Mouse (Mus musculus) heart, embryonic 16.5 days (tissue): ENCODE measurements at regions not wholly inside any gene's neighbourhood (a gene's known extent, or its start where the extent isn't known, plus 50 kb on each side); places are given as distances from the start of the nearest gene placed in this dataset.

Experiments used
- ATAC-seq: fragments of 200-750 bp; cut with Nextera tagmentation; replicated peaks from 2 replicates; pipeline ENCODE4 v1.8.0; 2017; ENCODE audit warnings: moderate number of reproducible peaks; ENCODE audit not compliant: insufficient read depth, low FRiP score; ENCODE audit errors: extremely low read depth
- H3K27ac ChIP-seq: fragments of 300-500 bp; sonication (generic); 2 replicates; pipeline ENCODE4 v1.5.1; 2014; ENCODE audit warnings: mild to moderate bottlenecking, low read length, control low read depth, moderate library complexity
- H3K27me3 ChIP-seq: fragments of 300-500 bp; sonication (generic); 2 replicates; pipeline ENCODE4 v1.6.1; 2014; ENCODE audit warnings: low read length, mixed read lengths; ENCODE audit not compliant: control insufficient read depth, insufficient read depth
- H3K36me3 ChIP-seq: fragments of 300-500 bp; sonication (generic); 2 replicates; pipeline ENCODE4 v1.6.1; 2014; ENCODE audit not compliant: control insufficient read depth, insufficient read depth
- H3K4me1 ChIP-seq: fragments of 300-500 bp; sonication (generic); 2 replicates; pipeline ENCODE4 v1.6.1; 2014; ENCODE audit warnings: low read length, mixed read lengths; ENCODE audit not compliant: control insufficient read depth, insufficient read depth
- H3K4me2 ChIP-seq: fragments of 300-500 bp; sonication (generic); 2 replicates; pipeline ENCODE4 v1.6.1; 2014; ENCODE audit warnings: low read depth, mild to moderate bottlenecking, control low read depth, low read length
- H3K4me3 ChIP-seq: fragments of 300-500 bp; sonication (generic); 2 replicates; pipeline ENCODE4 v1.5.1; 2014; ENCODE audit warnings: mild to moderate bottlenecking, control low read depth, low read length
- H3K9ac ChIP-seq: fragments of 300-500 bp; sonication (generic); 2 replicates; pipeline ENCODE4 v1.6.1; 2014; ENCODE audit warnings: low read length, control low read depth
- H3K9me3 ChIP-seq: fragments of 300-500 bp; sonication (generic); replicated peaks from 2 replicates; pipeline ENCODE4 v1.6.1; 2016; ENCODE audit warnings: low read length; ENCODE audit not compliant: control insufficient read depth
- WGBS: fragments of 180-500 bp; shearing (Covaris S2); extraction: QIAGEN DNeasy Blood & Tissue Kit; methylation state at CpG from one replicate; pipeline ENCODE4 v1.1.7; 2014; 5-methylcytosine and 5-hydroxymethylcytosine counted together

- no peak overlapping the region for H3K4me3 ChIP-seq
- H3K27ac ChIP-seq = no peak overlapping the region
- no peaks in the 10 kb centered on the region for H3K36me3 ChIP-seq
- H3K9ac ChIP-seq = no peak overlapping the region
- H3K4me2 ChIP-seq = no peak overlapping the region
- H3K4me1 ChIP-seq = peaks cover 5% of the 10 kb centered on the region
- no peaks in the 10 kb centered on the region for H3K9me3 ChIP-seq
- 0 out of 2 replicates have a peak, but pooled peaks have one; percentile 21 for ATAC-seq
- no peaks in the 10 kb centered on the region for H3K27me3 ChIP-seq
- WGBS = 60% methylated on average over 3 of the region's 3 CpGs
Measured at GRCm38 (mm10) chr10:99458047-99458446, 195.0 kb downstream of the Dusp6 start.

GRCm38 (mm10) chr10:99459171-99459660, 196.2 kb downstream of the Dusp6 start:
- no peak for ATAC-seq
- Histone ChIP-seq H3K4me2 (0 out of 2 replicates have a peak overlapping the region, but pooled peaks have one; percentile 17), H3K27me3 (no peaks in the 10 kb centered on the region), H3K9ac (no peak overlapping the region), H3K27ac (peak overlapping the region; percentile 34; the same call in 1 of the 2 replicates), H3K36me3 (no peaks in the 10 kb centered on the region), H3K4me1 (peaks cover 4% of the 10 kb centered on the region), H3K4me3 (no peak overlapping the region; the same call in 1 of the 2 replicates), H3K9me3 (no peaks in the 10 kb centered on the region)
- WGBS = 82% methylated on average over 9 of the region's 9 CpGs

- no peak for ATAC-seq
- Histone ChIP-seq H3K4me2 (0 out of 2 replicates have a peak overlapping the region, but pooled peaks have one; percentile 17), H3K27ac (peak overlapping the region; percentile 34; the same call in 1 of the 2 replicates)
Measured at GRCm38 (mm10) chr10:99459823-99460361, 196.9 kb downstream of the Dusp6 start.

DNA sequence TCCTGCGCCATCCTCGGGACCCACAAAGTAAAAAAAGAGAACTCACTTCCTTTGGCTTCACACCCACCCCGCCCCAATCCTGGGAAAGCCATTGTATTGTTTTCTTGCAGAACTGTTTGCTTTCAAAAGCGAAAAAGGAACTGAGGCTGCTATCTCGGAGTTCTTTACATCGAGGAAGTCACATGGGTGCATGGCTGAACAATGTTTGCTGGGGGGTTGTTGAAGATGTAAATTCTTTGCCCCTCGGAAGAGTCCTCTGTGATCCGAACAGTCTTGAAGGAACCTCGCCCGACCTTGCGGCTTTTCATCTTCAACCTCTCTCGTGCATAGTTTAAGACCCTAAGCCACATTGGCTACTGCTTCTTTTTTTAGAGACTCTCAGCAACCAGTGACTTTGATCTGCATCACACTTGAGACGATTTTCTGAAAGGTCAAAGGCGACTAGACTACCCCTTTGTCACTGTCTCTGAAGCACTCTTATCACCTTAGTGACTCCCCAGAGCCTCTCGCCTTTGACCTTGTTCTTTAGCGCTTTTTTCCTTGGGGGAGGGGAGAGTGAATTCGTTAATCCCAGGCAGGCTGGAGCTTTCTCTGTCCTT, 197.9 kb downstream of the Dusp6 start:
- ATAC-seq = peak; percentile 57
- 4% methylated on average over 17 of the region's 17 CpGs for WGBS

More at GRCm38 (mm10) chr10:99459823-99460361, 196.9 kb downstream of the Dusp6 start:
- peaks cover 4% of the 10 kb centered on the region for H3K4me1 ChIP-seq
- no peaks in the 10 kb centered on the region for H3K9me3 ChIP-seq
- WGBS = 46% methylated on average over 10 of the region's 10 CpGs
- no peaks in the 10 kb centered on the region for H3K36me3 ChIP-seq
- H3K27me3 ChIP-seq = no peaks in the 10 kb centered on the region
- H3K4me3 ChIP-seq = peak overlapping the region; percentile 1; the same call in 1 of the 2 replicates
- no peak overlapping the region for H3K9ac ChIP-seq

DNA sequence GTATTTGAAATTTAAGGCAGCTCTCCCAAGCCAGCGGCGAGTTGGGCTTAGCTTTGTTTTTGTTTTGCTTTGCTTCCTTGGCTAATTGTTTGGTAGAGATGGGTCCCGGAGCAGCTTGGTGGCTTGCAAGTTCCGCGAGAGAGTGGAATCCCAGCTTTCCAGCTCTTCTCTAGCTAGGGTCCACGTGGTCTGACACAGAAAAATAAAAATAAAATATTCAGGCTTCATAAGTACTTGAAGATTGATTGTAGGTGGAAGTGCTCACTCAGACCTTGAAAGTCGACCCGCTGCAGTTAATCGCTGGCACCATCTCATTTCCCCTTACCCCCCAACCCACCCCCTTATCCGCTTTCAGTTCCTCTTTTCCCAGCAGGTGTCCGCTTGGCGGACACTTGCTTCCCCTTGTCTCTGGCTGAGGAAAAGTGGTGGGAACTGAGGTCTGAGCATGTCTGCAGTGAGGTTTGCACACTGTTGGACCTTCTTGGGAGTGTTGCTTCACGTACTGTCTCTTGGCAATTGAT, 198.5 kb downstream of the Dusp6 start:
- Histone ChIP-seq H3K27ac (peak overlapping the region; percentile 80), H3K9me3 (no peaks in the 10 kb centered on the region), H3K9ac (peak overlapping the region; percentile 71), H3K27me3 (no peaks in the 10 kb centered on the region), H3K4me3 (peak overlapping the region; percentile 59), H3K4me1 (peaks cover 4% of the 10 kb centered on the region), H3K4me2 (peak overlapping the region; percentile 88), H3K36me3 (no peaks in the 10 kb centered on the region)
- WGBS = 2% methylated on average over 13 of the region's 13 CpGs
- ATAC-seq = peak; percentile 39

More for the DNA sequence above, 197.9 kb downstream of the Dusp6 start:
- Histone ChIP-seq H3K4me2 (peak overlapping the region; percentile 88), H3K9me3 (no peaks in the 10 kb centered on the region), H3K4me1 (peaks cover 4% of the 10 kb centered on the region), H3K36me3 (no peaks in the 10 kb centered on the region), H3K27me3 (no peaks in the 10 kb centered on the region), H3K4me3 (peak overlapping the region; percentile 59), H3K9ac (peak overlapping the region; percentile 71), H3K27ac (peak overlapping the region; percentile 80)

DNA sequence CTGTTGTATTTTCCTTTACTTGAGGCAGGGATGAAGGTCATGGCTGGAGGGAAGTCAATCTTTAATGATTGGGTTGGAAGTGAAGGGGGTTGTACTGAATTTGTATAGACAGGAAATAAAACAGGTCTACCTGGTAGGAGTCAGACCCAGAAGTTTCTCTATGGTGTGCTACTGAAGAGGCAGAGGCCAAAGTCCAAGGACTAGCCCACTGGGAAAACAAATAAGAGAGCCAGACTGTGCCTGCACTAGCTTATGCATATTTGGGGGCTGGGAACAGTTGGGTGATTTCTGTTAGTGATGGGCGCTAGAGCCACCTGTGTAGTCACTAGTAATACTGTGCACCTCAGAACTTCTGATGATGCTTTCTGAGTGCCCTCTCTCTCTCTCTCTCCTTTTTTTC, 203.7 kb downstream of the Dusp6 start:
- H3K4me2 ChIP-seq = no peak overlapping the region
- peak overlapping the region; percentile 78 for H3K27ac ChIP-seq
- H3K36me3 ChIP-seq = no peaks in the 10 kb centered on the region

DNA sequence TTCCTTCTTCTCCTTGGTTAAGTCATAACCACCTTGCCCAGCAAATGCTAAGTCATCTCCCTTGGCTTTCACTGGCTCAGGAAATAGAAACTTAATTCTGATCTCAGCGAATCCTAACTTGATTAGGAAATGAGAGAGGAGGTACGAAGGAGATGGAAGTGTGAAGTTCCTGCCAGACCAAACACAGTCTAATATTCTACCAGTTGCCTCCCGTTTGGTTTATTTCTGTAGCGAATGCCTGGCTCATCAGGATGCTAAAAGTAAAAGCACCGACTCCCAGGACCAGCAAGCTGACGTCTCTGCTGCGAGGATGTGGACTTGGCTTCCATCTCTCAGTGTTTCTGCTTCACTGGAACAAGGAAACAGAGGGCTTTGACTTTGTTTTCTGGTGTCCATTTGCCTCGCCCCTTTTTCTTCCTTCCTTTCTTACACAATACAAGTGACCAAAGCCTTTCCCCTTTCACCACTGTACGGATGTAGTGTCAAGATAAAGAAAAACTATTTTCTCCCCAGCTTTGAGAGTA, 204.3 kb downstream of the Dusp6 start:
- 56% methylated on average over 9 of the region's 9 CpGs for WGBS
- Histone ChIP-seq H3K27ac (peak overlapping the region; percentile 78), H3K4me1 (peaks cover under 1% of the 10 kb centered on the region; the same call in 1 of the 2 replicates), H3K4me3 (no peak overlapping the region), H3K9me3 (no peaks in the 10 kb centered on the region), H3K4me2 (peak overlapping the region; percentile 6; the same call in 1 of the 2 replicates), H3K27me3 (no peaks in the 10 kb centered on the region), H3K9ac (no peak overlapping the region), H3K36me3 (no peaks in the 10 kb centered on the region)
- 0 out of 2 replicates have a peak, but pooled peaks have one; percentile 37 for ATAC-seq

More for the DNA sequence above, 203.7 kb downstream of the Dusp6 start:
- no peaks in the 10 kb centered on the region for H3K27me3 ChIP-seq
- 85% methylated on average over 1 of the region's 1 CpGs for WGBS
- no peaks in the 10 kb centered on the region for H3K4me1 ChIP-seq
- no peak for ATAC-seq
- H3K9me3 ChIP-seq = no peaks in the 10 kb centered on the region
- no peak overlapping the region for H3K9ac ChIP-seq
- no peak overlapping the region for H3K4me3 ChIP-seq

GRCm38 (mm10) chr10:99468971-99469370, 205.9 kb downstream of the Dusp6 start:
- Histone ChIP-seq H3K27ac (no peak overlapping the region), H3K27me3 (no peaks in the 10 kb centered on the region), H3K4me1 (peaks cover 2% of the 10 kb centered on the region; the same call in 1 of the 2 replicates), H3K36me3 (no peaks in the 10 kb centered on the region), H3K9me3 (no peaks in the 10 kb centered on the region), H3K4me2 (no peak overlapping the region), H3K9ac (no peak overlapping the region), H3K4me3 (no peak overlapping the region)
- no peak for ATAC-seq
- 61% methylated on average over 3 of the region's 3 CpGs for WGBS
